Mouse (Mus musculus) brain, embryonic 14.5 days (tissue): ENCODE measurements around the gene D16Ertd472e.

ENCODE experiments used
- CTCF ChIP-seq: fragments of 200-500 bp; IDR thresholded peaks from 2 replicates; pipeline ENCODE4 v1.5.1; 2012; ENCODE audit warnings: inconsistent platforms, mild to moderate bottlenecking, moderate library complexity, borderline replicate concordance; ENCODE audit not compliant: insufficient read depth, insufficient read length; ENCODE audit errors: extremely low read depth
- POLR2A ChIP-seq: fragments of 200-500 bp; IDR thresholded peaks from 2 replicates; pipeline ENCODE4 v1.6.1; 2012; ENCODE audit warnings: mild to moderate bottlenecking, inconsistent platforms, borderline replicate concordance; ENCODE audit not compliant: poor library complexity, insufficient read depth, insufficient read length, severe bottlenecking; ENCODE audit errors: extremely low read depth

- TF ChIP-seq POLR2A: no peak
- no peak for TF ChIP-seq CTCF
Measured at GRCm38 (mm10) chr16:78579386-78579785, 2.9 kb upstream of the D16Ertd472e start.
